Mouse (Mus musculus) forebrain, postnatal 0 days (tissue): ENCODE results near the gene Ssx2ip. TPM values are rescaled to one million over a fixed set of nuclear protein-coding genes. Genes with fewer than 3 reads are reported as not detected.

Source experiments
- ATAC-seq: fragments of 200-750 bp; cut with Nextera tagmentation; 2 replicates; pipeline ENCODE4 v1.8.0; 2017; ENCODE audit warnings: mild to moderate bottlenecking, moderate library complexity
- DNase-seq: peaks from one replicate; pipeline ENCODE4 v3.0.0-alpha.2; 2015
- H3K27ac ChIP-seq: fragments of 300-500 bp; sonication (generic); 2 replicates; pipeline ENCODE4 v1.5.1; 2014; ENCODE audit warnings: low read depth, mild to moderate bottlenecking, antibody characterized with exemption, low read length, moderate library complexity, mixed read lengths
- H3K27me3 ChIP-seq: fragments of 300-500 bp; sonication (generic); 2 replicates; pipeline ENCODE4 v1.6.1; 2014; ENCODE audit warnings: mild to moderate bottlenecking, low read length, mixed read lengths; ENCODE audit not compliant: insufficient read depth
- H3K36me3 ChIP-seq: fragments of 300-500 bp; sonication (generic); 2 replicates; pipeline ENCODE4 v1.6.1; 2014; ENCODE audit warnings: mild to moderate bottlenecking, moderate library complexity; ENCODE audit not compliant: insufficient read depth
- H3K4me1 ChIP-seq: fragments of 300-500 bp; sonication (generic); 2 replicates; pipeline ENCODE4 v1.6.1; 2014; ENCODE audit warnings: antibody characterized with exemption; ENCODE audit not compliant: insufficient read depth
- H3K4me2 ChIP-seq: fragments of 300-500 bp; sonication (generic); 2 replicates; pipeline ENCODE4 v1.6.1; 2014; ENCODE audit warnings: low read depth, mild to moderate bottlenecking, moderate library complexity
- H3K4me3 ChIP-seq: fragments of 300-500 bp; sonication (generic); 2 replicates; pipeline ENCODE4 v1.5.1; 2014; ENCODE audit warnings: low read depth, low read length, mixed read lengths
- H3K9ac ChIP-seq: fragments of 300-500 bp; sonication (generic); 2 replicates; pipeline ENCODE4 v1.6.1; 2014; ENCODE audit warnings: mild to moderate bottlenecking
- H3K9me3 ChIP-seq: fragments of 300-500 bp; sonication (generic); 2 replicates; pipeline ENCODE4 v1.6.1; 2016; ENCODE audit warnings: low read length
- CTCF ChIP-seq: sonication (generic); IDR thresholded peaks from 2 replicates; pipeline ENCODE4 v1.5.1; 2016; ENCODE audit warnings: antibody characterized with exemption, control low read depth, low read depth
- WGBS: fragments of 180-500 bp; shearing (Covaris S2); extraction: QIAGEN DNeasy Blood & Tissue Kit; methylation state at CpG from one replicate; pipeline ENCODE4 v1.1.7; 2014; 5-methylcytosine and 5-hydroxymethylcytosine counted together
- polyA plus RNA-seq: library from polyadenylated mRNA; unstranded; fragments of >200 nt; fragmentation: Nextera tagmentation; extraction: Ambion mirVana; gene quantifications from 2 replicates; pipeline ENCODE4 v1.2.1, GENCODE M21; 2015
- total RNA-seq: library from RNA; depleted of rRNA; stranded (reverse); fragments of >200 nt; gene quantifications from 2 replicates; pipeline ENCODE4 v1.2.3, GENCODE M21; 2014

Gene Ssx2ip
- total and polyA plus RNA-seq, 2 experiments from 2014 or later, result 26.6 to 43.2 TPM

- no peaks in the 10 kb centered on the region for H3K9me3 ChIP-seq
- DNase-seq (no peak), ATAC-seq (no peak)
- no peaks in the 10 kb centered on the region for H3K4me1 ChIP-seq
- no peak overlapping the region for H3K4me2 ChIP-seq
- H3K27me3 ChIP-seq, result no peaks in the 10 kb centered on the region
- no peak overlapping the region for H3K4me3 ChIP-seq
- H3K27ac ChIP-seq, result no peak overlapping the region
- peaks cover 66% of the 10 kb centered on the region for H3K36me3 ChIP-seq
- WGBS, result 91% methylated on average over 8 of the region's 8 CpGs
- TF ChIP-seq CTCF, result no peak
- H3K9ac ChIP-seq, result no peak overlapping the region
These were observed 30.2 kb downstream of the Ssx2ip start for GRCm38 (mm10) chr3:146434686-146435085.

- 91% methylated on average over 11 of the region's 11 CpGs for WGBS
- no peak for ATAC-seq
- TF ChIP-seq CTCF, result no peak
- H3K4me3 ChIP-seq, result no peak overlapping the region
- no peaks in the 10 kb centered on the region for H3K9me3 ChIP-seq
- no peaks in the 10 kb centered on the region for H3K4me1 ChIP-seq
- peaks cover 71% of the 10 kb centered on the region for H3K36me3 ChIP-seq
- DNase-seq, result no peak
- H3K27ac ChIP-seq, result no peak overlapping the region
- H3K9ac ChIP-seq, result no peak overlapping the region
- no peak overlapping the region for H3K4me2 ChIP-seq
- H3K27me3 ChIP-seq, result no peaks in the 10 kb centered on the region
These were observed 31.1 kb downstream of the Ssx2ip start for GRCm38 (mm10) chr3:146435533-146435932.

GRCm38 (mm10) chr3:146436114-146436513, 31.7 kb downstream of the Ssx2ip start:
- Histone ChIP-seq H3K27ac (no peak overlapping the region), H3K4me3 (no peak overlapping the region), H3K9ac (no peak overlapping the region), H3K9me3 (no peaks in the 10 kb centered on the region), H3K4me1 (no peaks in the 10 kb centered on the region), H3K4me2 (no peak overlapping the region), H3K36me3 (peaks cover 67% of the 10 kb centered on the region), H3K27me3 (no peaks in the 10 kb centered on the region)
- no peak for DNase-seq
- WGBS, result 96% methylated on average over 8 of the region's 8 CpGs
- no peak for TF ChIP-seq CTCF
- ATAC-seq, result no peak

GRCm38 (mm10) chr3:146440011-146440410, 35.6 kb downstream of the Ssx2ip start:
- Histone ChIP-seq H3K27me3 (no peaks in the 10 kb centered on the region), H3K9ac (no peak overlapping the region), H3K36me3 (peaks cover 48% of the 10 kb centered on the region), H3K4me3 (no peak overlapping the region), H3K4me1 (no peaks in the 10 kb centered on the region), H3K27ac (no peak overlapping the region), H3K4me2 (no peak overlapping the region), H3K9me3 (no peaks in the 10 kb centered on the region)
- no peak for ATAC-seq
- WGBS, result 90% methylated on average over 12 of the region's 12 CpGs
- DNase-seq, result no peak
- TF ChIP-seq CTCF, result no peak

- Histone ChIP-seq H3K36me3 (peaks cover 48% of the 10 kb centered on the region), H3K4me2 (no peak overlapping the region), H3K27ac (no peak overlapping the region), H3K4me1 (no peaks in the 10 kb centered on the region), H3K27me3 (no peaks in the 10 kb centered on the region), H3K4me3 (no peak overlapping the region), H3K9me3 (no peaks in the 10 kb centered on the region), H3K9ac (no peak overlapping the region)
- TF ChIP-seq CTCF, result no peak
- DNase-seq (no peak), ATAC-seq (no peak)
- WGBS, result 80% methylated on average over 7 of the region's 7 CpGs
These were observed 36.0 kb downstream of the Ssx2ip start for GRCm38 (mm10) chr3:146440422-146440821.

- no peak for TF ChIP-seq CTCF
- Histone ChIP-seq H3K4me2 (no peak overlapping the region), H3K4me1 (no peaks in the 10 kb centered on the region), H3K27me3 (no peaks in the 10 kb centered on the region), H3K27ac (no peak overlapping the region), H3K9me3 (no peaks in the 10 kb centered on the region), H3K4me3 (no peak overlapping the region), H3K9ac (no peak overlapping the region), H3K36me3 (peaks cover 33% of the 10 kb centered on the region)
- DNase-seq, result no peak
- ATAC-seq, result no peak
- WGBS, result 91% methylated on average over 7 of the region's 7 CpGs
These were observed 38.0 kb downstream of the Ssx2ip start for GRCm38 (mm10) chr3:146442484-146442883.

GRCm38 (mm10) chr3:146442936-146443335, 38.5 kb downstream of the Ssx2ip start:
- no peak overlapping the region for H3K4me2 ChIP-seq
- DNase-seq (no peak), ATAC-seq (no peak)
- peaks cover 29% of the 10 kb centered on the region for H3K36me3 ChIP-seq
- H3K9me3 ChIP-seq, result no peaks in the 10 kb centered on the region
- WGBS, result 91% methylated on average over 8 of the region's 8 CpGs
- no peak for TF ChIP-seq CTCF
- no peak overlapping the region for H3K9ac ChIP-seq
- H3K27me3 ChIP-seq, result no peaks in the 10 kb centered on the region
- no peak overlapping the region for H3K4me3 ChIP-seq
- no peak overlapping the region for H3K27ac ChIP-seq
- no peaks in the 10 kb centered on the region for H3K4me1 ChIP-seq

- ATAC-seq, result no peak
- no peaks in the 10 kb centered on the region for H3K27me3 ChIP-seq
- no peak for DNase-seq
- no peak overlapping the region for H3K4me3 ChIP-seq
- no peak overlapping the region for H3K9ac ChIP-seq
- H3K4me2 ChIP-seq, result no peak overlapping the region
- peaks cover 25% of the 10 kb centered on the region for H3K36me3 ChIP-seq
- no peak for TF ChIP-seq CTCF
- H3K4me1 ChIP-seq, result no peaks in the 10 kb centered on the region
- 75% methylated on average over 7 of the region's 7 CpGs for WGBS
- no peaks in the 10 kb centered on the region for H3K9me3 ChIP-seq
- H3K27ac ChIP-seq, result no peak overlapping the region
These were observed 38.9 kb downstream of the Ssx2ip start for GRCm38 (mm10) chr3:146443380-146443779.
